Mouse (Mus musculus): ENCODE data around the gene Usp3.

GRCm38 (mm10) chr9:66593613-66593969 is 649 bp upstream of the Usp3 start:
- TF ChIP-seq POLR2A (IDR thresholded peaks at IDR 0.05; ENCODE audit: low read depth, low read length) (no peak), CTCF (IDR thresholded peaks at IDR 0.05; ENCODE audit: extremely low read depth, insufficient read depth, insufficient read length, insufficient replicate concordance) (no peak)

Measured in spleen, adult 2 months (tissue).